Mouse (Mus musculus): ENCODE data around the gene Hsf2bp.

Gene Hsf2bp

DNA sequence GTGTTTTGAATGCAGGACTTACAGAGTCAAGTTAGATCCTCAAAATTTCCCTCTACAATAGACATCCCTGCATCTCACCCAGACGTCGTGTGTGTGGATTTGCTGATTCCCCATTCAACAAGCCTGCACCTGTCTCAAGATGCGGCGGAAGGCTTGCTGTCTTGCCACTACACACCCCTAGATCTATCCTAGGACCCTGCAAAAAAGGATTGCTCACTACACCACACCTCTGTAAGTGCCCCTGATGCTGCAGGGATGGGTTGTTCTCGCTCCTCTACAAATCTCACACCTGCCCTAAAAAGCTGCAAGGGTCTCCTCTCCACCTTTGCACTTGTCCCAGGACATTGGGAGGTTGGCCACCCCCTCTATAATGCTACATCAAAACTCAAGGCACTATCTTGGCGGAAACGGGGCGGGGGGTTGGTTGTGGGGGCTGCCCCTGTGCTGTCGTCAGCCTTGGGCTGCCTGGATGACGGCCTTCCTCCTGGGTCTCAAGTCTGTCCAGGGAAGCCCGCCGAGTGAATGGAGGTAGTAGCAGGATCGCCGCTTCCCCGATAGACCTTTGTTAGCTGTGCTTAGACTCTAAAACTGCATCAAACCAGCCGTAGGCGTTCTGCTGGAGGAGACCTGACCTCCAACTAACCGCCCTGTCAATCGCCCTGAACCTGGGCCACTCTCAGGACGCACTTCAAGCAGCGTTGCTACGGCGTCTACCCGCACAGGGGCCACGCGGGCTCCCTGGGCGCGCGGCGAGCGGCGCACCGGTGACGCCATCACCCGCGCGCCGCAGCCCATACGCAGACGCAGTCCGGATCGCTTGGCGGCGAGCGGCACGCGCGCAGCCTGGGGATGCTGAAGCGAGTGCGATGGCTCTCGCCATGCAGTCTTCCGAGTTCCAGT, at the start of gene Hsf2bp, which contains the start of gene Rrp1b:
Gene Hsf2bp (minus strand): TSS at position 741 of the 900 bp plus-strand sequence.
Gene Rrp1b (plus strand): TSS at position 492 of the 900 bp plus-strand sequence.
- DNase-seq (ENCODE audit: low spot score in 2 of 2) = peak; percentile 56 to 66

DNA sequence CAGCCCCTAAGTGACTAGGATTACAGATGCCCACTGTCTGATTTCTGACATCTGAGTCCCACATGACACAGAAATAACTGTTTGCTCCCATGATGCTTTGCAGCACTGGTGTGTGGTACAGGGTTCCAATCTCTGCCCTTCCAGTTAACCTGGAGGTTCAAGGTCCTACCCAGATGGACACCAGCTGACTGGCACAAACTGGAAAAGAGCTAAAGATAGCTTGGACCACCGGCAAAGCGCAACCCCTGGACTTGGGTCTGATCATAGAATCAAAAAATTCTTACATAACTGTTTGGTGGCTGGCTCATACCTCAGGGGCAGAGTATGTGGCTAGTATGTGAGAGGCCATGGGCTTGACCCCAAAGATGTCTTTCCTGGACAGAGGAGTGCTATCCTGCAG, 47.2 kb upstream of the Hsf2bp start:
- no peak for DNase-seq (ENCODE audit: low spot score in 2 of 2)

DNA sequence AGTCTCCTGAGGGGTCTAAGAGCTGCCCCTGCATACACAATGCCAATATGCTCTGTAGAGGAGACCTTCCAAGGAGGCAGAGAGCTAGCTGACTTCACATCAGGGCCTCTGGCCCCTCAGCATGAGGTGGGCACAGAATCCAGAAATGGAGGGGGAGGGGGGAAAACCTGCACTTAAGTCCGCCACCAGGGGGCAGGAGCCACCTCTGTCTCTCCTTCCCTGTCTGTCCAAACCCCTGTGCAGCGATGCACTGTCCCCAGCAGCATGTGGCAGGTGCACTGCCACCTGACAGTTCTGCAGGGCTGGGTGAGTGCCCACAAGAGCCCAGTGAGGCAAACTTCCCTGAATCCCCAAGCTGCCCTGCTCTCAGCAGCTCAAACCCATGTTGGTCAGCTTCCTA, 39.0 kb upstream of the Hsf2bp start:
- no peak for DNase-seq (ENCODE audit: low spot score in 2 of 2)

DNA sequence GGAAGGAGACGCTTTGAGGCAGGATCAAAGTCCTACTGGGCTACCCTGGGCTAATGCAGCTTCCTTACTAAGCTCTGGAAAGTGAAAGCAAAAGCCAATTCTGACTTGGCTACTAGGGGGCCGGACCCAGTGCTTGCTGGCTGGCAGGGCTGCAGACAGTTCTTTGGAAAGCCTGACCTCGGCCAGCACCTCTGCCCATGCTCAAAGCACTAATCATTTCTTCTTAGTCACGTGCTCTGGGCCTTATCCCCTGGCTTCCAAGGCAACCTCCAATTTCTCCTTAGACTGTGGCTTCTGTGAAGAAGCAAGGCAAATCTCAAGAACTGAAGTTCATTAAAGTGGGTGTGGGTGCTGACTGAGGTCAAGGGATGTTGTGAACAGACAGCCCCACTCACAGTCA, 38.5 kb upstream of the Hsf2bp start:
- DNase-seq (ENCODE audit: low spot score in 2 of 2) = no peak

DNA sequence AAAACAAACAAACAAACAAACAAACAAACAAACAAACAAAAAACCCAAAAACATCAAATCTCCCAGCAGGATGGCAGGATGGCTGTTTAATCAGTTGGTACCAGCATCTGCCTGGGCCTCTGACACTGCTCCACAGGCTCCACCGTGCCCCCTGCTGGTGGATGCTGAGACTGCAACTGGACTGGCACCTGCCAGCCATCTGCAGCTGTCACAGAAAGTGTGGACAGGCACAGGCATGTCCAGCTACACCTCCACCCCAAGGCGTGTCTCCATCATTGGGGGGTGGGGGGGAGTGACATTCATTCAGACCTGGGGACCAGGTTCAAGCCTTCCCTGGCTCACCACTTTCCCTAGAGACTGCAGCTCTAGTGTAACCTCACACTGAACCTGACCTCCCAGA, 37.2 kb upstream of the Hsf2bp start:
- peak; percentile 37 to 56 for DNase-seq (ENCODE audit: low spot score in 2 of 2)

DNA sequence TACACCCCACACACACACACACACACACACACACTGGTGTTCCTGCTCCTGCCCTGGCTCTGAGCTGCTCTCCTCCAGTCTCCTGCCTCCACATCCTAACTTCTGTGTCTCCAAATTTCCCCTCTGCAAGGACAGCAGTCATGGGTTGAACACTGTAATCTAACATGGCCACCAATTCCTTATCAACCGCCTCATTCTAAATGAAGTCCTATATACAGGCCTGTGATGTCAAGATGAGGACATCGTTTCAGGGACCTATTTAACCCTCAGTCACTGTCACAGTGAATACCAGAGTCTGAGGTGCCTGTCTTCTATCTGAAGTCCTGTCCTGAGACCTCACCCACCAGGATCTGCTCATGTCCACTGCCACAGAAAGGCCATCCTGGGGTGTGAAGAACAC, 32.7 kb upstream of the Hsf2bp start:
- no peak for DNase-seq (ENCODE audit: low spot score in 2 of 2)

DNA sequence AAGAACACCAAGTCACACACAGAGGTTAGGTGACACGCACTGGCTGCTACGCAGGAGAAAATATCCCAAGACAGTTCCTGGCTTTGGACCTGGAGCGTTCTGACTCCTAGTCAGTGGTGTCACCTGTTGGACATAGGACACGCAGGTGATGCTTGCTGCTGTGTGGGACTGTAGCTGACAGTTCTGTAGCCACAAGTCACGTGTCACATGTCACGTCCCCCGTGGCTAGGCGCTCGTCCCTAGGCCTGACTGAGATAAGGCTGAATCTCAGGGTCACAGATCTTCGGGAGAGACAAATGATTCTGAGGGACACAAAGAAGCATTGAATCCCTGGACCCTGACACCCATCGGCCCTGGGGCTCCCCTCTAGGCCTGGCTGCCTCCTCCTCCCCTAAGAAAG, 32.2 kb upstream of the Hsf2bp start:
- DNase-seq (ENCODE audit: low spot score in 2 of 2) = no peak

DNA sequence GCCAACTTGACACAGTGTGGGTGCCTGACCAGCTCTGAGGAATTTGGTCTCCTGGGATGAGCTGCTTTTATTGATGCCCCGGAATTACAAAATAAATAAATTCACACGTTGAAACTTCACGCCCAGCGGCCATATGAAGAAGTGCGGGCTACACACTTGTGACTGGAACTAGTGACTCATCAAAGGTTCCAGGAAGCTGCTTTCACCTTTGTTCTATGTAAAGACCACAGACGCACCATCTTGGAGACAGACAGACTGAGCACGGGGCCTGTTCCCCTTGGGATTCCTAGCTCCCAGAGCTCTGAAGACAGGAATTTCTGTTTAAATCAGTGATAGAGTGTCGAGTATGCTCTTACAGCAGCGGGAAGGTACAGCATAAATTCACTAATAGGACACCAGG, 31.4 kb upstream of the Hsf2bp start:
- no peak for DNase-seq (ENCODE audit: low spot score in 2 of 2)

DNA sequence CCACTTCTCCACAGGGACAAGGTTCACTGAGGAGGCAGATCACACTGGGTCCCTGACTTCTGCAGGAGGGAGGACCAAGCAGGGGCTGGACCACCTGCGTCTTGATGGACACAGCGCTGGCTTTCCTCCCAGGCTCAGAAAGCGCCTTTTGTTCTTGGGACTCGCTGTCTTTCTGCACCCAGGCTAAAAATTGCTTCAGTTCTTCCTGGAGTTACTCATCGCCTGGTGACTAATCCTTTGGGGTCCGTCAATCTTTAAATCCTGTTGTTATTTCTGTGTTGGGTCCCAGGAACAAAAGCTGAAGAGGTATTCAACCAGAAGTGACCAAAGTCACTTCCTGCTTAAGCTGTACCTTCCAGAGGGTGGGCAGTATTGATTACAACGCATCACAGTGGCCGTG, 28.6 kb upstream of the Hsf2bp start:
- peak in 1 of 2 experiments; percentile 43 for DNase-seq (ENCODE audit: low spot score in 2 of 2)

DNA sequence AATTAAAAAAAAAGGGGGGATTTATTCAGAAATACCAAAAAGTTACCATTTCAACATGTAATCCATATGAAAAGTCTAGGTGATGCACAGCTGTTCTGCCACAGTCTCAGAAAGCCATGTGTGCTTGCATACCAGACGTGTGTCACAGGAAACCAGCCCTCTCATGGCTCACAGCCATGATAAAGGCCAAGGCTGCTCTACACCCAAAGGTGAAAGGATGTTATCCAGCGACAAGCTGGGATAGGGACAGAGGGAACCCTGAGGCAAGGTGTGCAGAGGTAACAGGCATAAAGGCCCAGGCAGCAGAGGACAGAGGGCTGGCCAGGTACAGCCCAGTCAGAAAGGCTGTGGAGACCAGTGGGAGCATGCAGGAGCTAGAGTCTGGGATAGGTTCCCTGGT, 27.5 kb upstream of the Hsf2bp start:
- no peak for DNase-seq (ENCODE audit: low spot score in 2 of 2)

DNA sequence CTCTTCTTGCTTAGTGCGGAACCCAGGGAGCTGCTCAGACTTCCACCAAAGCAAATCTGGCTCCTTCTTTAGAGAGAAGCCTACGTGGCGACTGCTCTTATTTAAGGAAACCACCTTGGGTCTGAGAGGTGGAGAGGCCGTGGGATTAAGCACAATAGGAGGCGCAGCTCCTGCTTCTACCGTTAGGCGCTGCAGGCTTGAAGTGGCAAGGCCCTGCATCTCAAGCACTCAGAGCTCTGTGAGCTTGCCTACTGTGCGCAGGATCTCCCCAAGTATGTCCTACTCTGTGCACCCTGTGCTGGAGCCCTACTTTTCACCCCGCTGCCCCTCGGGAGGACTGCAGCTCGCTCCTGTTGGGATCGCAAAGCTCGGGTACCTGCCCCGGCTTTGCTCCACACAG, 25.1 kb upstream of the Hsf2bp start:
- no peak for DNase-seq (ENCODE audit: low spot score in 2 of 2)

DNA sequence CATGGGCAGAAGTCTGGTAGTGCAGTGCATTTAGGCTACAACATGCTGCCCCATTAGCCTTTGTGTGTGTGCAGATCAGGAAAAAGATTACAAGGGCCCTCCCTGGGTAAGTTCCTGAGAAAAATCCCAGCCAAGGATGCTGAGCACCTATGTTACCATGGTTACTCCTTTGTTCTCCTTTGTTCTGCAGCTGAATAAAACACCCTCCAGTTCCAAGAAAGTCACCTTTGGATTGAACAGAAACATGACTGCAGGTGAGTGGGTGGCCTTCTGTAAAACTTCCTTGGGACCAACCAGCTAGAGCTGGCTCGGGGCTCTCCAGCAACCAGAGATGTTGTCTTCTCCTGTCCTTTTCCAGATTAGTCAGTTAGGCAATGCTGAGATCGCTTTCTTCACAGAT, 22.9 kb upstream of the Hsf2bp start:
- DNase-seq (ENCODE audit: low spot score in 2 of 2) = no peak

DNA sequence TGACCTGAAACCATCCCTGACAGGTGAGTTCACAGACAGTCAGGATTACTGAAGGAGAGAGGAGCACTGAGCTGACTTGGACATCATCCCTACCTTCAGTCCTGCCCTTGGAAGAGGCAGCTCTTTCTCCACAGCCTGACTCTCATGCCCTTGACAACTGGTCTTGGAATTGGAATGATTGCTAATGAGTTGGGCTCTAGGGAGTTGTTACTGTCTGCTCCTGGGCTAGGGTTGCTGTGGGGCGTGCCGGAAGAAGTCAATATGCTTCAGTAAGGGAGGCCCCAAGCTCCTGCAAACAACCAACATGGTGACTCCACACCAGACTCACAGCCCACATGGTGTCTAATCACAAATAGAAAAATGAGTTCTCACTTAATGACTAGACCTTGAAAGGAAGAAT, 21.7 kb upstream of the Hsf2bp start:
- no peak for DNase-seq (ENCODE audit: low spot score in 2 of 2)

DNA sequence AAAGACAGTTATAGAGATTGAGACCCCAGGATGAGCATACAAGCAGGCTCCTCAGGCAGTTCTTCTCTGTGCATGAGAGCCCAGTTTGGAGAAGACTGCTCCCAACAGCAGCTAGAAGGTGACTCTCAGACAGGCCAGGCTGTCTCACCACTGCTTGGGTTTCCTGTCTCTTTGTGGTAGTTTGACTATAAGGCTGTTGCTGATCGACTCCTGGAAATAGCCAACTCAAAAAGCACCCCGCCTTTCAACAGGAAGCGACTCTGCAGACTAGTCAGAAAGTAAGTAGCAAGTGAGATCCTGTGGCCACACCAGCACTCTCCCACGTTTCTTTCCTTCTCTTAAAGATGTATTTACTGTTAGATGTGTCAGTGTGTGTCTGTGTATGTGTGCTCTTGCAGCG, 17.5 kb upstream of the Hsf2bp start:
- DNase-seq (ENCODE audit: low spot score in 2 of 2) = no peak

DNA sequence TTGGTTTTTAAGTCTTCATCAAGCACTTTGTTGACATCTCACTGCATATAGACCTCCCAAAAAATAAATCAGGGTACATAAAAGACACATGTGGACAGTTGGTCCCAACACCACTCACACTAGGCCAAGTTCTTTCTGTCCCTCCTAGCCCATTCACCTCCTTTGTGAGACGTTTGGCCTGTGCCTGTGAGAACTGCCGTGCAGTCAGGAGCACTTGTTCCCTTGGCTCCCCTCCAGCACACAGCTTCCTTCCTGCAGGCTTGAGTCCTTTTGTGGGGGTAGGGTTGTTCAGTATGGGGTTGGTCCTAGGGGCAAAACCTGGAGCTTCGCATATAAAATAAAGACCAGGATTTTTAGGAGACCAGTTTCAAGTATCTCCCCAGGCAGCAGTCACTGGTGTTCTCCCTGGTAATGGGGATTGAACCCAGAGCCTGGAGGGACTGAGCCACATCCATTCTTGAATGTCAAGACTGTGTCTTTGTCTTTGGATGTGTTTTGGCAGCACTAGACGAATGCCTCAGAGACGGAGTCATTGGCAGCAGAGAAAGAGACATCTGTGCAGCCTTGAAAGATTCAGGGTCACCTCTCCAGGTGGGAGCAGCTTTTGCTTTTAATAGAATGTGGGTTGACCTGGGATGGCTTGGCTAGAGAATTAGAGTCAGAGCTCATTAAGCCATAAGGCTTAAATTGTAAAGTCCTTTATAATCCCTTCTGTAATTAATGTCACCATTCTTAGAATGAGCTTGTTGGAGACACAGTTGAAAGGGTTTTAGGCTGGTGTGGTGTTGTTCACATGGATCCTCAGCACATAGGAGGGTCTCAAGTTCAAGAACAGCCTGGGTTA, 16.3 kb upstream of the Hsf2bp start:
- no peak for DNase-seq (ENCODE audit: low spot score in 2 of 2)

DNA sequence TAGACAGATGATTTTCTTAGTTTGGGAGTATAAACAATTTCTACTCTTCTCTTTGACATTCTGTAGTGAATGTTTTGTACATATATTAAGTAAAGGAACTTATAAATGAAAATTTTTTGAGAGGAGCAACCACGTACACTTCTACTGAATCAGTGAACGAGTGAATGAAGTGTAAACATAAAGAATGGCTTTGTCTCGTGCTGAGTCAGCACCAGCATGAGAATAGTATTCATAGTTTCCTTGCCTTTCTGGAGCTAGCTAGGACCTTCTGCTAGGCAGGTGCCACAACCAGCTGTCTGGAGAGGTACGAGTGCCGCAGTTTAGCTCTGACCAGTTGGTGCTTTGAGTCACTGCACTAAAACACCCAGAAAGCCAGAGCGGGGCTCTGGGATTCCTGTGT, 14.5 kb upstream of the Hsf2bp start:
- DNase-seq (ENCODE audit: low spot score in 2 of 2) = no peak

DNA sequence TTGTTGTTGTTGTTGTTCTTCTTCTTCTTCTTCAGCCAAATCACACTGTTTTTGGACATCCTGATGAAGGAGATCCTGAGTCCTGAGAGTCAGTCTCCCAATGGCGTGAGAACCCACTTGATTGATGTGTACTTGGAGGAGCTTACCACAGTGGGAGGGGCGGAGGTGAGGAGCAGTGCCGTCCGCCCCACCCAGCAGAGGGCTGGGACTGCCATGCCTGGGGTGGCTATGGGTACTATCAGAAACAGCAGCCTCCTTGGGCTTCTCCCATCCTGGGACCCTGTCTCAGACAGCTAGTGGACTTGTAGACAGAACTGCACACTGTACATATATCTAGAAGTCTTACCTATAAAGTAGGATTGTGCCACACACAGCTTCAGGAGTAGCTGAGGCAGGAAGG, 13.8 kb upstream of the Hsf2bp start:
- no peak for DNase-seq (ENCODE audit: low spot score in 2 of 2)

DNA sequence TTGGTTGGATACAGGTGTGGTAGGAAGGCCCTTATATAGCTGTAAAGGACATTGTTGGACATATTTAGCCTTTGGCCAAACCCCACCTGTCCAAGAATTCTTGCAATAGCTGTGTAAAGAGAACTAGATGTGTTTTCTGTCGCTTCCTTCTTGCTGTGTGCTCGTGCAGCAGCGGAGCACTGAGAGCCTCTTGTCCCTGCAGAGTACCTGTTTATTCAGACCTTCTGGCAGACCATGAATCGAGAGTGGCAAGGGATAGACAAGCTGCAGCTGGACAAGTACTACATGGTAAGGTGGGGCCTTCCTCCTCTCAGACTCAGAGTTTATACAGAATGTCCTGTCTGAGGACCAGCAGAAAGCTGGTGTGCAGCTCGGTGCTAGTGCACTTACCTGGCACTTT, 12.2 kb upstream of the Hsf2bp start:
- DNase-seq (ENCODE audit: low spot score in 2 of 2) = no peak

DNA sequence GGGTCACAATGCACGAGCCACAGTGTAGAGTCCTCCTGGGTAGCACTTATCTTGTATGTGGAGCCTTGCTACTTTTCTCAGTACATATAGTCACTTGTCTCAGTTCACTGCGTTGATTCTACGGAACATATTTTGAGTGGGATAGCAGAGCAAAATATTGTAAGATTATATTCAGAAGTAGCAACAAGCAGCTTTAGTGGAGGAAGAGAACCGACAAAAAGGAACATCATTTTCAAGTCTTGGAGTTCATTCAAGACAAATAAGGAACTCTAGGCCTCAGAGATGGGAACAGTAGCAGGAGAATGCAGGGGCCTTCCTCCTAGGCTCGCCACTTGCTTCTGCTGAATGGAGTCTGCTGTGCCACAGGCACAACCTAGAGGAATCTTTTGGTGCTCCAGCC, 10.4 kb upstream of the Hsf2bp start:
- peak in 1 of 2 experiments; percentile 32 for DNase-seq (ENCODE audit: low spot score in 2 of 2)

DNA sequence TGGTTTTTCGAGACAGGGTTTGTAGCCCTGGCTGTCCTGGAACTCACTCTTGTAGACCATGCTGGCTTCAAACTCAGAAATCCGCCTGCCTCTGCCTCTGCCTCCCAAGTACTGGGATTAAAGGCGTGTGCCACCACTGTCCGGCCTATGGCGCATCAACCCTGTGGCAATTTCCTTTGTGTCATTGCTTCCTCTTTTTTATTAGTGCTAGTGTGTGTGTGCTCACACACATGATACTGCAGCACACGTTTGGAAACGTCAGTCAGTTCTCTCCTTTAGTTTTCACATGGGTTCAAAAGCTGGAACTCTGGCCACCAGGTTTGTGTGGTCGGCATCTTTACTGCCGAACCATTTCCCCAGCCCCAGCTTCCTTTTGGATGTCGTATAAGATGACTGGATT, 4.1 kb upstream of the Hsf2bp start:
- no peak for DNase-seq (ENCODE audit: low spot score in 2 of 2)

DNA sequence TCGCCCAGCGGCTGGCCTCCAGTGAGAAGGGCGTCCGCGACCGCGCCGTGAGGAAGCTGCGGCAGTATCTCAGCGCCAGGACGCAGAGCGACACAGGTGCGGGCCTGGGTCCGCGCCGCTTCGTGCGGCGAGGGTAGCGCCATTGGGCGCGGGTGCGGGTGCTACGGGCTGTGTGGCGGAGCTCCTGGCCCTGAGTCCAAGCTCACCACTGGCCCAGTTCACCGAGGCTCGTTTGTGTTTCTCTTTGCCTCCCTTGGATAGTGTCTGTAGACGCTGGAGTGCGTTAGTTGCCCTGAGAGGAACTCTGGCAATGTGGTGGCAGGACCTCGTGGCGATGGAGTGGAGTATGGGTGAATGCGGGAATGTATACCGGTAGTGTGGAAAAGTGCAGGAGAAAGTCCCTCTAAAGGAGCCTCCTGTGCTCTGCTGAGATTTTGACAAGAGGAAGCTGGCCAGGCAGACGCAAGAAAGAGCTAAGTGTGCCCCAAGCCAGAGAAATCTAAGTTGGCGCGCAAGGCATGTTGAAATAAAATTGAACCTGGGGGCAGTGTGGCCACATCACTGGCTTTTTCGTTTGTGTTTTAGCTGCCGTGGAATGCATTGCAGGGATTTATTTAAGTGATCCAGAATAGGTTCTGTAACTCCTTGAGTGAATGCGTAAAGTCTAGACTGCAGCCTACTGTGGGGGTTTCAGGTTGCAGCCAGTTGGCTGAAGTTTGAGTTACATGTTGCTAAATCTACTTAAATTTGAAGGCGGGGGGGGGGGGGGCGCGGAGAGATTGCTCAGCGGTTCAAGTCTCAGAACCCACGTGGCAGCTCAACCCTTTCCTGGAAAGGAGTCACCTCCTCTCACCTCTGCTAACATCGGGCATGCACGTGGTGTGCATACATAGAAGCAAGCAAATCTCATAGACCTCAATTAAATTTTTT, 625 bp upstream of the Hsf2bp start:
- no peak for DNase-seq (ENCODE audit: low spot score in 2 of 2)

DNA sequence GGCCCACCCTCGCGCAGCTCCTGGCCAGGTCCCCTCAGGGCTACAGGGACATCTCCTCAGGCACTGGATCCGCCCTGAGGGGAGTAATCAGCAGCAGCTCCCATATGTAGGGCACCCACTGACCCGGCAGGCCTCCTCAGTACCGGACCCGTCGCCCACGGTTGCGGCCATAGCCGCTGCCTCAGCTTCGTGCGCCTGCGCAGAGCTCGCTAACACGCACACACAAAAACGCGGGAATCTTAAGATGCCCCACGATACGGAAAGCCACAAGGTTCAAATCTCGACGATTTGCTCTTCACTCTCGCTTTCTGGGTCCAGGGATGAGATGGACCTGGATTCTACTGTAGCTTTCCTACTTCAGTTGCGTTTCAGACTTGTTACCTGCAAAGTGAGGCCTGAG, 1.8 kb downstream of the Hsf2bp start:
- DNase-seq (ENCODE audit: low spot score in 2 of 2) = no peak
